Mouse (Mus musculus) cortical plate, adult 2 months (tissue): Measurements from ENCODE around the gene Cntn4.

Experiments
- CTCF ChIP-seq: fragments of 200-500 bp; IDR thresholded peaks from 2 replicates; pipeline ENCODE4 v1.5.1; 2011; ENCODE audit warnings: mild to moderate bottlenecking, control low read depth, low read length; ENCODE audit not compliant: insufficient read depth; ENCODE audit errors: extremely low read depth
- POLR2A ChIP-seq: fragments of 200-500 bp; IDR thresholded peaks from 2 replicates; pipeline ENCODE4 v1.6.1; 2011; ENCODE audit warnings: mild to moderate bottlenecking, low read length, control low read depth; ENCODE audit not compliant: insufficient read depth; ENCODE audit errors: extremely low read depth

GRCm38 (mm10) chr6:106740244-106740825, 1062.9 kb downstream of the Cntn4 start:
- no peak for TF ChIP-seq POLR2A
- no peak for TF ChIP-seq CTCF
